20 mouse cellular contexts compared by ENCODE assay signal in genomic region chr5:32124957-32125356, GRCm38 (mm10).
"Had no signal": no experiment of that assay in that cellular context is flagged by ENCODE, and none has a peak within 500 bp of the region (broad histone marks: within the 10 kb centered on the region; RNA-seq: fewer than 3 reads in every experiment).

No protein-coding gene starts in this region.

- H3K9me3 ChIP-seq: limb, embryonic 10.5 days; limb, embryonic 13.5 days; liver, embryonic 12.5 days; liver, embryonic 15.5 days; lung, embryonic 15.5 days had no signal

- H3K36me3 ChIP-seq: limb, embryonic 10.5 days; limb, embryonic 13.5 days; liver, embryonic 12.5 days; liver, embryonic 15.5 days; lung, embryonic 15.5 days had no signal

- H3K9ac ChIP-seq: limb, embryonic 13.5 days; liver, embryonic 12.5 days; liver, embryonic 15.5 days; lung, embryonic 15.5 days had no signal

- H3K4me3 ChIP-seq: layer of hippocampus, adult 2 months; limb, embryonic 10.5 days; limb, embryonic 13.5 days; liver, embryonic 12.5 days; liver, embryonic 15.5 days; lung, embryonic 15.5 days had no signal

- ATAC-seq: liver, embryonic 12.5 days had no signal

- H3K4me1 ChIP-seq: liver, embryonic 12.5 days; liver, embryonic 15.5 days had no signal

- H3K4me2 ChIP-seq: limb, embryonic 13.5 days; liver, embryonic 12.5 days; liver, embryonic 15.5 days; lung, embryonic 15.5 days; midbrain, embryonic 11.5 days had no signal

- H3K27me3 ChIP-seq: limb, embryonic 13.5 days; lung, embryonic 15.5 days had no signal

- DNase-seq: kidney, adult 11 months; kidney, adult 9 months; kidney, postnatal 25 days; layer of hippocampus, adult 9-11 months; liver; lung, adult 18-20 months; lung, postnatal 10 days; lung, postnatal 4 days; midbrain, embryonic 14.5 days; right cerebral cortex, adult 18-20 months; right cerebral cortex, postnatal 25 days; thymus, postnatal 25 days had no signal

- H3K27ac ChIP-seq: kidney, postnatal 0 days; layer of hippocampus, adult 2 months; limb, embryonic 10.5 days; limb, embryonic 13.5 days; liver, embryonic 12.5 days; liver, embryonic 15.5 days; lung, embryonic 15.5 days had no signal
